In the genomic region with DNA sequence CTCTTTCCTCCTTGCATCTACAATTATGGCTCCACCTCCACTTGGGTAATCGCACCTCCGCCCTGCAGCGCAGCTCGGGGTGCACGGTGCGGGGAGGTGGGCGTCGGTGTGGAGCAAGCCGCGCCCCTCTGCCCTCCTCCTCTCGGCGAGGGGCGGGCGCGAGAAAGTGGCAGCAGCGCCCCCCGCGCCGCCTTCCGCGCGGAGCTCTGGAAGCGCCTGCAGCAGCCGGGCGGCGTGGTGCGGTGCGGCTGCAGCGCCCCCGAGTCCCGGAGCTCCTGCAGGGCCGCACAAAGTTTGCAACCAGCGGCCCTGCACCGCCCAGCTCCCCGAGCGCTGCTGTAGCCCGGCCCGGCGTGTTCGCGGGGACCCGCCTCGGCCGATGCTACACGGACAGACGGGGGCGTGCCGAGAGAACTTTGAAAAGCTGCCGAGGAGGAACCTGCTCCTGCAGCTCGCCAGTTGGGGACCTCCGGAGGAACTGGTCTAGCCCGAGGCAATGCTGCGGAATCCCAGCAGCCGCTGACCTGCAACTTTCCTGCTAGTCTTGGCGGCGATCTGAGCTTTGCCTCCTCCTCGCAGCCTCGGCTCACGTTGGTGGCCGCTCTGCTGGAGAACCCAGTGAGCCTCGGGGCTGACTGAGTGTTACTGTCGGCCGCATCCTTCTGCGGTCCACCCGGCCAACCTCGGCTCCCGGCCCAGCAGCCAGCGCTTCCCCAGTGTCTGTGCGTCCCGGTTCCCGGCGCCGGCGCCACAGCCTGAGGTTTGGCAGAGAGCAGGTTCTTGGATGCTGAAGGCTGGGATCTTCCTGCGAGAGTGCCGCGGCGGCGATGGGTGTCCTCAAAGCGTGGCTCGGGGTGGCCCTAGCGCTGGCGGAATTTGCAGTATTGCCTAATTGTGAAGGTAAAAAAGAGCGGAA, we compare ENCODE assay signal across 8 mouse cellular contexts. TPM values are rescaled to one million over a fixed set of nuclear protein-coding genes. Genes with fewer than 3 reads are reported as not detected.
DNase-seq lines count a peak whose midpoint lies in the region; TF ChIP-seq lines count a peak whose summit lies in the region.

No protein-coding gene starts in this region.

- peaks cover 30% of the 10 kb centered on the region; the same call in 1 of the 2 replicates for H3K27me3 ChIP-seq in embryonic facial prominence, embryonic 10.5 days (replicated peaks; ENCODE audit: low read depth, poor library complexity, severe bottlenecking)
- H3K27me3 ChIP-seq in small intestine, adult 2 months (ENCODE audit: control insufficient read depth, insufficient read depth, low read length), result 0 out of 2 replicates have a peak, but pooled peaks cover 2% of the 10 kb centered on the region

- H3K4me1 ChIP-seq in embryonic facial prominence, embryonic 10.5 days, result peaks cover 25% of the 10 kb centered on the region
- H3K4me1 ChIP-seq in small intestine, adult 2 months (ENCODE audit: control insufficient read depth, insufficient read depth, insufficient read length, low read length), result peaks cover 3% of the 10 kb centered on the region; the same call in 1 of the 2 replicates

- TF ChIP-seq CTCF in small intestine, adult 2 months (IDR thresholded peaks at IDR 0.05; ENCODE audit: extremely low read depth, insufficient read length, insufficient replicate concordance, low read depth, low read length), result 0 out of 2 replicates have a peak, but pooled peaks have one; percentile 7

- peak overlapping the region; percentile 78 for H3K4me3 ChIP-seq in embryonic facial prominence, embryonic 10.5 days
- peak overlapping the region; percentile 59 for H3K4me3 ChIP-seq in small intestine, adult 2 months (ENCODE audit: low read depth, low read length)

- no peaks in the 10 kb centered on the region for H3K9me3 ChIP-seq in embryonic facial prominence, embryonic 10.5 days

- under 1% methylated on average over 83 of the region's 84 CpGs for WGBS in embryonic facial prominence, embryonic 10.5 days
- WGBS in small intestine, adult 2 months, result under 1% methylated on average over 83 of the region's 84 CpGs

- intact Hi-C loops in left cerebral cortex, postnatal 4 days (cut with DNase I), result no loop called here

- no peak for TF ChIP-seq POLR2A in small intestine, adult 2 months (IDR thresholded peaks at IDR 0.05; ENCODE audit: low read depth, low read length)

- peak overlapping the region; percentile 89 for H3K27ac ChIP-seq in embryonic facial prominence, embryonic 10.5 days (replicated peaks)
- no peak overlapping the region for H3K27ac ChIP-seq in small intestine, adult 2 months (ENCODE audit: insufficient read depth, low read depth, low read length)

- DNase-seq in adrenal gland, postnatal 36 days, result peak; percentile 62 to 77
- peak; percentile 87 for DNase-seq in embryonic facial prominence, embryonic 10.5 days (ENCODE audit: low spot score)
- DNase-seq in heart, adult 18-20 months, result peak; percentile 35 to 58
- peak; percentile 57 for DNase-seq in kidney, adult 11 months
- peak; percentile 65 for DNase-seq in left cerebral cortex, postnatal 4 days
- DNase-seq in mesoderm, embryonic 11.5 days (ENCODE audit: low read depth, low spot score), result peak; percentile 77
- no peak for DNase-seq in spleen, postnatal 36 days (ENCODE audit: low spot score in 2 of 2)

- H3K36me3 ChIP-seq in embryonic facial prominence, embryonic 10.5 days (replicated peaks), result no peaks in the 10 kb centered on the region
- H3K36me3 ChIP-seq in small intestine, adult 2 months (ENCODE audit: control insufficient read depth, insufficient read depth, low read length), result no peaks in the 10 kb centered on the region

RNA-seq across cellular contexts. Expression of a gene that starts 0.5 kb away (rescaled TPM):
- total RNA-seq in adrenal gland, postnatal 36 days (2021), result 1 to 10 TPM; 2.0 to 2.4 TPM
- polyA plus RNA-seq in embryonic facial prominence, embryonic 10.5 days (2016; fragmentation: Nextera tagmentation; extraction: Ambion mirVana), result 11.1 and 12.8 TPM in 2 replicates
- total RNA-seq in heart, adult 18-20 months (2021), result 1 to 10 TPM; 1.0 to 1.6 TPM
- 10 to 100 TPM; 21.1 to 24.8 TPM for total RNA-seq in left cerebral cortex, postnatal 4 days (2021)
- 0.29 and 0.56 TPM in 2 replicates for polyA plus RNA-seq in small intestine, adult 2 months (2012; rRNA removed)

Comparison
In these comparisons a context has a peak if more than half of its experiments do, and no peak if none do; other contexts are left out.
1. DNase-seq: peak in adrenal gland, postnatal 36 days (2 of 2), embryonic facial prominence, embryonic 10.5 days (single experiment), heart, adult 18-20 months (2 of 2), kidney, adult 11 months (single experiment), left cerebral cortex, postnatal 4 days (single experiment) and mesoderm, embryonic 11.5 days (single experiment); none in spleen, postnatal 36 days (0 of 2).
2. RNA of a gene that starts 0.5 kb away (total RNA-seq): 21.1 to 24.8 TPM in left cerebral cortex, postnatal 4 days; 2.0 to 2.4 TPM in adrenal gland, postnatal 36 days and 1.0 to 1.6 TPM in heart, adult 18-20 months; every median in the first group is over 4 times any median in the second.